Mouse (Mus musculus): ENCODE data around the gene Ybx2.

DNA sequence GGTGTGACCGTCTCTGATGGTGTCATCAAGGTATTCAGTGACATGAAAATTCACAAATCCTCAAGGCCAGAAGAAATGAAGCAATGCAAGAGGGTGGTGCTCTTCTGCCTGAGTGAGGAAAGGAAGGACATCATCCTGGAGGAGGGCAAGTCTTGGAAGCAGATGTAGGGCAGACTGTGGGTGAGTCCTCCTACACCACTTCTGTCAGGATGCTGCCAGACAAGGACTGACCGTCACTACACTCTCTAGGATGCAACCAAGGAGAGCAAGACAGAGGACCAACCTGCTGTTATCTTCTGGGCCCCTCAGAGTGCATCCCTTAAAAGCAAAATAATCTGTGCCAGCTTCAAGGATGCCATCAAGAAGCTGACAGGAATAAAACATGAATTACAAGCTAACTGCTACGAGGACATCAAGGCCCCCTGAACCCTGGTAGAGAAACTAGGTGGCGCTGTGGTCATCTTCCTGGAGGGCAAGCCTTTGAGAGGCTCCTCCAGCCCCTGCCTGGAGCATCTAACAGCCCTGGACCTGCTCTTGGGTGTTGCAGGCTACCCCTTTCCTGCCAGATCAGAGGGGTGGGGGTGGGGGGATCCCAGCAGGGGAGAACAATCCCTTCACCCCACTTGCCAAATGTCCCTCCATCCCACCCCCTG lies 15.3 kb downstream of the Ybx2 start:
- TF ChIP-seq CTCF (IDR thresholded peaks at IDR 0.05; ENCODE audit: borderline replicate concordance, extremely low read depth, insufficient read depth, insufficient read length) (peak; percentile 16; the same call in 1 of the 2 replicates), POLR2A (IDR thresholded peaks at IDR 0.05; ENCODE audit: borderline replicate concordance, extremely low read depth, insufficient read depth, insufficient read length, poor library complexity, severe bottlenecking) (no peak)
